Comparison of ENCODE assay signal across 14 mouse cellular contexts in genomic region chr2:43727181-43727580, GRCm38 (mm10).
"Had no signal": no experiment of that assay in that cellular context is flagged by ENCODE, and none has a peak within 500 bp of the region (broad histone marks: within the 10 kb centered on the region; RNA-seq: fewer than 3 reads in every experiment).

No protein-coding gene starts in this region.

- H3K9ac ChIP-seq: intestine, embryonic 15.5 days; limb, embryonic 13.5 days; midbrain, embryonic 15.5 days; neural tube, embryonic 13.5 days had no signal

- ATAC-seq: intestine, embryonic 15.5 days; lung, postnatal 0 days; midbrain, embryonic 15.5 days had no signal

- H3K27ac ChIP-seq: intestine, embryonic 15.5 days; layer of hippocampus, adult 2 months; limb, embryonic 13.5 days; midbrain, embryonic 10.5 days; midbrain, embryonic 15.5 days; neural tube, embryonic 13.5 days had no signal

- H3K9me3 ChIP-seq: intestine, embryonic 15.5 days; limb, embryonic 13.5 days; midbrain, embryonic 10.5 days; midbrain, embryonic 15.5 days; neural tube, embryonic 13.5 days had no signal

- H3K4me2 ChIP-seq: intestine, embryonic 15.5 days; limb, embryonic 13.5 days; midbrain, embryonic 15.5 days; neural tube, embryonic 13.5 days had no signal

- H3K27me3 ChIP-seq: intestine, embryonic 15.5 days; midbrain, embryonic 15.5 days; neural tube, embryonic 13.5 days had no signal

- H3K4me3 ChIP-seq: intestine, embryonic 15.5 days; layer of hippocampus, adult 2 months; limb, embryonic 13.5 days; midbrain, embryonic 10.5 days; midbrain, embryonic 15.5 days; neural tube, embryonic 13.5 days had no signal

- H3K36me3 ChIP-seq: intestine, embryonic 15.5 days; limb, embryonic 13.5 days; midbrain, embryonic 10.5 days; midbrain, embryonic 15.5 days; neural tube, embryonic 13.5 days had no signal

- DNase-seq: kidney, adult 18-20 months; kidney, postnatal 10 days; kidney, postnatal 4 days; left cerebral cortex, postnatal 4 days; lung, adult 18-20 months; retina, postnatal 1 day; right cerebral cortex, postnatal 14 days had no signal
